Mouse (Mus musculus): ENCODE results near the gene Mettl16.

The Mettl16 gene

GRCm38 (mm10) chr11:74770595-74771207, at the start of gene Mettl16:
Mettl16 (plus strand) TSS chr11:74770830.
- DNase-seq (ENCODE audit: low spot score in 2 of 2): peak; percentile 90 to 93

- DNase-seq (ENCODE audit: low spot score in 2 of 2): no peak
Observed at GRCm38 (mm10) chr11:74721141-74721540, 49.5 kb upstream of the Mettl16 start.

GRCm38 (mm10) chr11:74721971-74722370, 48.7 kb upstream of the Mettl16 start:
- no peak for DNase-seq (ENCODE audit: low spot score in 2 of 2)

GRCm38 (mm10) chr11:74723357-74724234, 47.0 kb upstream of the Mettl16 start:
- peak; percentile 77 to 79 for DNase-seq (ENCODE audit: low spot score in 2 of 2)

- DNase-seq (ENCODE audit: low spot score in 2 of 2): peak; percentile 92 to 95
Observed at GRCm38 (mm10) chr11:74724235-74724791, 46.3 kb upstream of the Mettl16 start, which contains the start of gene Pafah1b1. Pafah1b1 (minus strand) TSS chr11:74724670.

GRCm38 (mm10) chr11:74725181-74725580, 45.4 kb upstream of the Mettl16 start:
- no peak for DNase-seq (ENCODE audit: low spot score in 2 of 2)

GRCm38 (mm10) chr11:74734917-74735316, 35.7 kb upstream of the Mettl16 start:
- no peak for DNase-seq (ENCODE audit: low spot score in 2 of 2)

- DNase-seq (ENCODE audit: low spot score in 2 of 2): no peak
Observed at GRCm38 (mm10) chr11:74737861-74738260, 32.8 kb upstream of the Mettl16 start.

- DNase-seq (ENCODE audit: low spot score in 2 of 2): no peak
Observed at GRCm38 (mm10) chr11:74748022-74748421, 22.6 kb upstream of the Mettl16 start.

GRCm38 (mm10) chr11:74749241-74749640, 21.4 kb upstream of the Mettl16 start:
- no peak for DNase-seq (ENCODE audit: low spot score in 2 of 2)

GRCm38 (mm10) chr11:74750662-74751351, 19.8 kb upstream of the Mettl16 start:
- DNase-seq (ENCODE audit: low spot score in 2 of 2): no peak

- DNase-seq (ENCODE audit: low spot score in 2 of 2): no peak
Observed at GRCm38 (mm10) chr11:74751352-74752066, 19.1 kb upstream of the Mettl16 start.

- no peak for DNase-seq (ENCODE audit: low spot score in 2 of 2)
Observed at GRCm38 (mm10) chr11:74756631-74757030, 14.0 kb upstream of the Mettl16 start.

GRCm38 (mm10) chr11:74761011-74761705, 9.5 kb upstream of the Mettl16 start:
- DNase-seq (ENCODE audit: low spot score in 2 of 2): no peak

GRCm38 (mm10) chr11:74763960-74764625, 6.5 kb upstream of the Mettl16 start:
- DNase-seq (ENCODE audit: low spot score in 2 of 2): no peak

- no peak for DNase-seq (ENCODE audit: low spot score in 2 of 2)
Observed at GRCm38 (mm10) chr11:74767469-74767868, 3.2 kb upstream of the Mettl16 start.

GRCm38 (mm10) chr11:74768045-74768444, 2.6 kb upstream of the Mettl16 start:
- DNase-seq (ENCODE audit: low spot score in 2 of 2): peak in 1 of 2 experiments; percentile 12

GRCm38 (mm10) chr11:74770037-74770436, 593 bp upstream of the Mettl16 start:
- no peak for DNase-seq (ENCODE audit: low spot score in 2 of 2)

- no peak for DNase-seq (ENCODE audit: low spot score in 2 of 2)
Observed at GRCm38 (mm10) chr11:74771234-74771633, 604 bp downstream of the Mettl16 start.

GRCm38 (mm10) chr11:74771650-74772049, 1.0 kb downstream of the Mettl16 start:
- DNase-seq (ENCODE audit: low spot score in 2 of 2): no peak
